Mouse (Mus musculus): ENCODE measurements around the gene Brms1. TPM values are rescaled to one million over a fixed set of nuclear protein-coding genes. Genes with fewer than 3 reads are reported as not detected.

Brms1 gene
- total and polyA plus RNA-seq, 2 experiments from 2014 or later, result 1.9 to 20.4 TPM

GRCm38 (mm10) chr19:5071545-5072369, 30.6 kb downstream of the Brms1 start:
- H3K4me2 ChIP-seq (ENCODE audit: low read depth, low read length), result peak overlapping the region; percentile 78
- peak overlapping the region; percentile 50 for H3K4me3 ChIP-seq (ENCODE audit: low read depth, low read length)
- peak overlapping the region; percentile 41; the same call in 1 of the 2 replicates for H3K27ac ChIP-seq (ENCODE audit: low read depth)
- TF ChIP-seq EP300 (IDR thresholded peaks at IDR 0.05; ENCODE audit: low read depth), result no peak
- no peak for TF ChIP-seq CTCF (IDR thresholded peaks at IDR 0.05; ENCODE audit: low read depth)
- DNase-seq (ENCODE audit: low spot score) (peak; percentile 57), ATAC-seq (ENCODE audit: insufficient read depth, low read depth) (peak; percentile 69)
- H3K27me3 ChIP-seq (ENCODE audit: control insufficient read depth, insufficient read depth, low read length), result peaks cover 37% of the 10 kb centered on the region
- no peaks in the 10 kb centered on the region for H3K36me3 ChIP-seq (replicated peaks; ENCODE audit: control insufficient read depth, insufficient read depth, low read length)
- WGBS, result 2% methylated on average over 40 of the region's 40 CpGs
- H3K4me1 ChIP-seq (ENCODE audit: control insufficient read depth, insufficient read depth), result peaks cover 20% of the 10 kb centered on the region
- peak overlapping the region; percentile 17; the same call in 1 of the 2 replicates for H3K9ac ChIP-seq (replicated peaks; ENCODE audit: low read depth, low read length)
- no peaks in the 10 kb centered on the region for H3K9me3 ChIP-seq (replicated peaks; ENCODE audit: control insufficient read depth, low read length)

- H3K27me3 ChIP-seq (ENCODE audit: control insufficient read depth, insufficient read depth, low read length), result peaks cover 33% of the 10 kb centered on the region
- peaks cover 13% of the 10 kb centered on the region for H3K4me1 ChIP-seq (ENCODE audit: control insufficient read depth, insufficient read depth)
- 5% methylated on average over 20 of the region's 20 CpGs for WGBS
- H3K4me3 ChIP-seq (ENCODE audit: low read depth, low read length), result peak overlapping the region; percentile 50
- peak overlapping the region; percentile 78 for H3K4me2 ChIP-seq (ENCODE audit: low read depth, low read length)
- H3K9ac ChIP-seq (replicated peaks; ENCODE audit: low read depth, low read length), result peak overlapping the region; percentile 17; the same call in 1 of the 2 replicates
- DNase-seq (ENCODE audit: low spot score) (no peak), ATAC-seq (ENCODE audit: insufficient read depth, low read depth) (0 out of 2 replicates have a peak, but pooled peaks have one; percentile 12)
- no peak for TF ChIP-seq CTCF (IDR thresholded peaks at IDR 0.05; ENCODE audit: low read depth)
- TF ChIP-seq EP300 (IDR thresholded peaks at IDR 0.05; ENCODE audit: low read depth), result no peak
- no peaks in the 10 kb centered on the region for H3K9me3 ChIP-seq (replicated peaks; ENCODE audit: control insufficient read depth, low read length)
- H3K27ac ChIP-seq (ENCODE audit: low read depth), result peak overlapping the region; percentile 41; the same call in 1 of the 2 replicates
- H3K36me3 ChIP-seq (replicated peaks; ENCODE audit: control insufficient read depth, insufficient read depth, low read length), result no peaks in the 10 kb centered on the region
Measured at GRCm38 (mm10) chr19:5072389-5073019, 31.4 kb downstream of the Brms1 start.

- Histone ChIP-seq H3K9me3 (replicated peaks; ENCODE audit: control insufficient read depth, low read length) (no peaks in the 10 kb centered on the region), H3K9ac (replicated peaks; ENCODE audit: low read depth, low read length) (no peak overlapping the region), H3K4me3 (ENCODE audit: low read depth, low read length) (peak overlapping the region; percentile 50), H3K27me3 (ENCODE audit: control insufficient read depth, insufficient read depth, low read length) (peaks cover 31% of the 10 kb centered on the region), H3K4me1 (ENCODE audit: control insufficient read depth, insufficient read depth) (peaks cover 7% of the 10 kb centered on the region; the same call in 1 of the 2 replicates), H3K4me2 (ENCODE audit: low read depth, low read length) (peak overlapping the region; percentile 78), H3K36me3 (replicated peaks; ENCODE audit: control insufficient read depth, insufficient read depth, low read length) (no peaks in the 10 kb centered on the region), H3K27ac (ENCODE audit: low read depth) (no peak overlapping the region)
- DNase-seq (ENCODE audit: low spot score) (no peak), ATAC-seq (ENCODE audit: insufficient read depth, low read depth) (no peak)
- WGBS, result 1% methylated on average over 15 of the region's 15 CpGs
- TF ChIP-seq CTCF (IDR thresholded peaks at IDR 0.05; ENCODE audit: low read depth), result peak; percentile 58
- no peak for TF ChIP-seq EP300 (IDR thresholded peaks at IDR 0.05; ENCODE audit: low read depth)
Measured at GRCm38 (mm10) chr19:5073028-5073427, 31.9 kb downstream of the Brms1 start.

GRCm38 (mm10) chr19:5073518-5073917, 32.4 kb downstream of the Brms1 start:
- TF ChIP-seq CTCF (IDR thresholded peaks at IDR 0.05; ENCODE audit: low read depth), result no peak
- no peak for TF ChIP-seq EP300 (IDR thresholded peaks at IDR 0.05; ENCODE audit: low read depth)
- Histone ChIP-seq H3K4me2 (ENCODE audit: low read depth, low read length) (no peak overlapping the region), H3K9ac (replicated peaks; ENCODE audit: low read depth, low read length) (no peak overlapping the region), H3K4me3 (ENCODE audit: low read depth, low read length) (no peak overlapping the region), H3K4me1 (ENCODE audit: control insufficient read depth, insufficient read depth) (peaks cover 4% of the 10 kb centered on the region; the same call in 1 of the 2 replicates), H3K36me3 (replicated peaks; ENCODE audit: control insufficient read depth, insufficient read depth, low read length) (no peaks in the 10 kb centered on the region), H3K9me3 (replicated peaks; ENCODE audit: control insufficient read depth, low read length) (no peaks in the 10 kb centered on the region), H3K27ac (ENCODE audit: low read depth) (no peak overlapping the region), H3K27me3 (ENCODE audit: control insufficient read depth, insufficient read depth, low read length) (peaks cover 26% of the 10 kb centered on the region)
- DNase-seq (ENCODE audit: low spot score), result no peak
- WGBS, result 27% methylated on average over 5 of the region's 5 CpGs
- ATAC-seq (ENCODE audit: insufficient read depth, low read depth), result no peak

GRCm38 (mm10) chr19:5079279-5079678, 38.1 kb downstream of the Brms1 start:
- no peaks in the 10 kb centered on the region for H3K36me3 ChIP-seq (replicated peaks; ENCODE audit: control insufficient read depth, insufficient read depth, low read length)
- no peak overlapping the region for H3K27ac ChIP-seq (ENCODE audit: low read depth)
- 71% methylated on average over 1 of the region's 1 CpGs for WGBS
- H3K4me2 ChIP-seq (ENCODE audit: low read depth, low read length), result no peak overlapping the region
- DNase-seq (ENCODE audit: low spot score) (no peak), ATAC-seq (ENCODE audit: insufficient read depth, low read depth) (no peak)
- TF ChIP-seq EP300 (IDR thresholded peaks at IDR 0.05; ENCODE audit: low read depth), result no peak
- no peak for TF ChIP-seq CTCF (IDR thresholded peaks at IDR 0.05; ENCODE audit: low read depth)
- H3K4me1 ChIP-seq (ENCODE audit: control insufficient read depth, insufficient read depth), result no peaks in the 10 kb centered on the region
- no peak overlapping the region for H3K4me3 ChIP-seq (ENCODE audit: low read depth, low read length)
- peaks cover 43% of the 10 kb centered on the region for H3K27me3 ChIP-seq (ENCODE audit: control insufficient read depth, insufficient read depth, low read length)
- no peak overlapping the region for H3K9ac ChIP-seq (replicated peaks; ENCODE audit: low read depth, low read length)
- no peaks in the 10 kb centered on the region for H3K9me3 ChIP-seq (replicated peaks; ENCODE audit: control insufficient read depth, low read length)

All from heart, postnatal 0 days (tissue).